Mouse (Mus musculus) heart, embryonic 13.5 days (tissue): ENCODE data around the gene Ajap1. TPM values are rescaled to one million over a fixed set of nuclear protein-coding genes. Genes with fewer than 3 reads are reported as not detected.

Experiments
- ATAC-seq: fragments of 200-750 bp; cut with Nextera tagmentation; 2 replicates; pipeline ENCODE4 v1.8.0; 2017; ENCODE audit warnings: moderate TSS enrichment; ENCODE audit not compliant: insufficient number of reproducible peaks, low FRiP score, low TSS enrichment; ENCODE audit errors: extremely low read depth
- H3K27ac ChIP-seq: fragments of 300-500 bp; sonication (generic); replicated peaks from 2 replicates; pipeline ENCODE4 v1.5.1; 2015; ENCODE audit warnings: moderate library complexity, mild to moderate bottlenecking, inconsistent platforms
- H3K27me3 ChIP-seq: fragments of 300-500 bp; sonication (generic); replicated peaks from 2 replicates; pipeline ENCODE4 v1.6.1; 2015; ENCODE audit warnings: mild to moderate bottlenecking, inconsistent platforms
- H3K36me3 ChIP-seq: fragments of 300-500 bp; sonication (generic); 2 replicates; pipeline ENCODE4 v1.6.1; 2015; ENCODE audit warnings: mild to moderate bottlenecking, inconsistent platforms
- H3K4me1 ChIP-seq: fragments of 300-500 bp; sonication (generic); 2 replicates; pipeline ENCODE4 v1.6.1; 2015; ENCODE audit warnings: inconsistent platforms
- H3K4me2 ChIP-seq: fragments of 300-500 bp; sonication (generic); 2 replicates; pipeline ENCODE4 v1.6.1; 2015; ENCODE audit warnings: inconsistent platforms, mild to moderate bottlenecking, moderate library complexity
- H3K4me3 ChIP-seq: fragments of 300-500 bp; sonication (generic); 2 replicates; pipeline ENCODE4 v1.5.1; 2015; ENCODE audit warnings: moderate library complexity, mild to moderate bottlenecking, inconsistent platforms
- H3K9ac ChIP-seq: fragments of 300-500 bp; sonication (generic); 2 replicates; pipeline ENCODE4 v1.6.1; 2015; ENCODE audit warnings: inconsistent platforms, mild to moderate bottlenecking, moderate library complexity
- H3K9me3 ChIP-seq: fragments of 300-500 bp; sonication (generic); 2 replicates; pipeline ENCODE4 v1.6.1; 2016; ENCODE audit warnings: inconsistent platforms
- WGBS: fragments of 180-500 bp; shearing (Covaris S2); methylation state at CpG from one replicate; pipeline ENCODE4 v1.1.7; 2015; ENCODE audit warnings: mixed read lengths; 5-methylcytosine and 5-hydroxymethylcytosine counted together
- polyA plus RNA-seq: library from polyadenylated mRNA; unstranded; fragments of >200 nt; fragmentation: Nextera tagmentation; extraction: Ambion mirVana; gene quantifications from 2 replicates; pipeline ENCODE4 v1.2.1, GENCODE M21; 2015

The Ajap1 gene
- polyA plus RNA-seq, 1 experiment from 2014 or later, result 0.11 TPM

- Histone ChIP-seq H3K9me3 (no peaks in the 10 kb centered on the region), H3K27ac (no peak overlapping the region), H3K9ac (no peak overlapping the region), H3K36me3 (no peaks in the 10 kb centered on the region), H3K4me3 (no peak overlapping the region), H3K4me1 (no peaks in the 10 kb centered on the region), H3K4me2 (no peak overlapping the region), H3K27me3 (no peaks in the 10 kb centered on the region; the same call in 1 of the 2 replicates)
- no peak for ATAC-seq
- WGBS, result 70% methylated on average over 8 of the region's 8 CpGs
These were observed 84.2 kb downstream of the Ajap1 start for GRCm38 (mm10) chr4:153398421-153398820.

GRCm38 (mm10) chr4:153387478-153387877 lies 95.1 kb downstream of the Ajap1 start:
- Histone ChIP-seq H3K9ac (no peak overlapping the region), H3K4me3 (no peak overlapping the region), H3K27me3 (no peaks in the 10 kb centered on the region), H3K4me1 (no peaks in the 10 kb centered on the region), H3K36me3 (no peaks in the 10 kb centered on the region), H3K4me2 (no peak overlapping the region), H3K9me3 (no peaks in the 10 kb centered on the region), H3K27ac (no peak overlapping the region)
- ATAC-seq, result no peak
- 82% methylated on average over 12 of the region's 12 CpGs for WGBS

GRCm38 (mm10) chr4:153381433-153381832 lies 101.2 kb downstream of the Ajap1 start:
- H3K27me3 ChIP-seq, result peaks cover 17% of the 10 kb centered on the region; the same call in 1 of the 2 replicates
- H3K4me2 ChIP-seq, result no peak overlapping the region
- 37% methylated on average over 7 of the region's 7 CpGs for WGBS
- no peak overlapping the region for H3K4me3 ChIP-seq
- no peaks in the 10 kb centered on the region for H3K9me3 ChIP-seq
- H3K27ac ChIP-seq, result no peak overlapping the region
- ATAC-seq, result no peak
- no peak overlapping the region for H3K9ac ChIP-seq
- no peaks in the 10 kb centered on the region for H3K4me1 ChIP-seq
- no peaks in the 10 kb centered on the region for H3K36me3 ChIP-seq

GRCm38 (mm10) chr4:153380885-153381284 lies 101.7 kb downstream of the Ajap1 start:
- no peak overlapping the region for H3K4me3 ChIP-seq
- no peak for ATAC-seq
- WGBS, result 77% methylated on average over 10 of the region's 10 CpGs

GRCm38 (mm10) chr4:153377981-153378380 lies 104.6 kb downstream of the Ajap1 start:
- no peak overlapping the region for H3K9ac ChIP-seq
- no peaks in the 10 kb centered on the region for H3K9me3 ChIP-seq
- H3K4me3 ChIP-seq, result no peak overlapping the region
- H3K27me3 ChIP-seq, result peaks cover 27% of the 10 kb centered on the region; the same call in 1 of the 2 replicates
- no peak for ATAC-seq
- H3K4me1 ChIP-seq, result no peaks in the 10 kb centered on the region
- no peaks in the 10 kb centered on the region for H3K36me3 ChIP-seq
- no peak overlapping the region for H3K4me2 ChIP-seq
- 20% methylated on average over 6 of the region's 6 CpGs for WGBS
- H3K27ac ChIP-seq, result no peak overlapping the region

More at GRCm38 (mm10) chr4:153380885-153381284, 101.7 kb downstream of the Ajap1 start:
- Histone ChIP-seq H3K4me2 (no peak overlapping the region), H3K9ac (no peak overlapping the region), H3K4me1 (no peaks in the 10 kb centered on the region), H3K9me3 (no peaks in the 10 kb centered on the region), H3K27me3 (peaks cover 17% of the 10 kb centered on the region; the same call in 1 of the 2 replicates), H3K36me3 (no peaks in the 10 kb centered on the region), H3K27ac (no peak overlapping the region)

GRCm38 (mm10) chr4:153374233-153374632 lies 108.4 kb downstream of the Ajap1 start:
- Histone ChIP-seq H3K9ac (no peak overlapping the region), H3K27ac (no peak overlapping the region), H3K4me1 (no peaks in the 10 kb centered on the region), H3K4me2 (no peak overlapping the region), H3K36me3 (no peaks in the 10 kb centered on the region), H3K4me3 (no peak overlapping the region), H3K9me3 (no peaks in the 10 kb centered on the region), H3K27me3 (0 out of 2 replicates have a peak, but pooled peaks cover 16% of the 10 kb centered on the region)
- WGBS, result 70% methylated on average over 6 of the region's 6 CpGs
- no peak for ATAC-seq

GRCm38 (mm10) chr4:153373125-153373524 lies 109.5 kb downstream of the Ajap1 start:
- Histone ChIP-seq H3K4me3 (no peak overlapping the region), H3K9ac (no peak overlapping the region), H3K36me3 (no peaks in the 10 kb centered on the region), H3K4me2 (no peak overlapping the region), H3K4me1 (no peaks in the 10 kb centered on the region), H3K27ac (no peak overlapping the region), H3K9me3 (no peaks in the 10 kb centered on the region), H3K27me3 (0 out of 2 replicates have a peak, but pooled peaks cover 19% of the 10 kb centered on the region)
- 83% methylated on average over 14 of the region's 14 CpGs for WGBS
- no peak for ATAC-seq

- H3K36me3 ChIP-seq, result no peaks in the 10 kb centered on the region
- no peak for ATAC-seq
- WGBS, result 43% methylated on average over 10 of the region's 10 CpGs
These were observed 113.9 kb downstream of the Ajap1 start for GRCm38 (mm10) chr4:153368620-153369159.

GRCm38 (mm10) chr4:153360868-153361545 lies 121.6 kb downstream of the Ajap1 start:
- Histone ChIP-seq H3K9me3 (no peaks in the 10 kb centered on the region), H3K4me2 (no peak overlapping the region), H3K4me1 (no peaks in the 10 kb centered on the region), H3K9ac (no peak overlapping the region), H3K36me3 (no peaks in the 10 kb centered on the region), H3K4me3 (no peak overlapping the region), H3K27me3 (peaks cover 10% of the 10 kb centered on the region), H3K27ac (no peak overlapping the region)
- 38% methylated on average over 13 of the region's 13 CpGs for WGBS
- ATAC-seq, result no peak

More at GRCm38 (mm10) chr4:153368620-153369159, 113.9 kb downstream of the Ajap1 start:
- H3K4me2 ChIP-seq, result no peak overlapping the region
- 0 out of 2 replicates have a peak, but pooled peaks cover 10% of the 10 kb centered on the region for H3K27me3 ChIP-seq
- H3K9ac ChIP-seq, result no peak overlapping the region
- H3K9me3 ChIP-seq, result no peaks in the 10 kb centered on the region
- H3K4me3 ChIP-seq, result no peak overlapping the region
- H3K4me1 ChIP-seq, result no peaks in the 10 kb centered on the region
- H3K27ac ChIP-seq, result no peak overlapping the region

GRCm38 (mm10) chr4:153358243-153358550 lies 124.4 kb downstream of the Ajap1 start:
- H3K36me3 ChIP-seq, result no peaks in the 10 kb centered on the region
- H3K4me3 ChIP-seq, result no peak overlapping the region
- peaks cover 10% of the 10 kb centered on the region for H3K27me3 ChIP-seq
- 53% methylated on average over 7 of the region's 7 CpGs for WGBS
- no peak overlapping the region for H3K27ac ChIP-seq
- H3K9ac ChIP-seq, result no peak overlapping the region
- no peaks in the 10 kb centered on the region for H3K9me3 ChIP-seq
- H3K4me1 ChIP-seq, result no peaks in the 10 kb centered on the region
- ATAC-seq, result no peak
- no peak overlapping the region for H3K4me2 ChIP-seq

GRCm38 (mm10) chr4:153357539-153358242 lies 124.9 kb downstream of the Ajap1 start:
- Histone ChIP-seq H3K27ac (no peak overlapping the region), H3K9ac (no peak overlapping the region), H3K9me3 (no peaks in the 10 kb centered on the region), H3K36me3 (no peaks in the 10 kb centered on the region), H3K4me3 (no peak overlapping the region), H3K4me2 (no peak overlapping the region), H3K4me1 (no peaks in the 10 kb centered on the region), H3K27me3 (peaks cover 10% of the 10 kb centered on the region)
- no peak; the same call in 1 of the 2 replicates for ATAC-seq
- WGBS, result 48% methylated on average over 9 of the region's 9 CpGs
